Mouse (Mus musculus) adrenal gland, postnatal 36 days (tissue): ENCODE results near the gene Pla2g2f. TPM values are rescaled to one million over a fixed set of nuclear protein-coding genes. Genes with fewer than 3 reads are reported as not detected.

Experiments
- DNase-seq, 2 experiments: peaks; one replicate each; pipeline ENCODE4 v3.0.0; 2021; ENCODE audit warnings: mixed read lengths in 1 of 2
- total RNA-seq, 2 experiments: library from RNA; stranded (reverse); gene quantifications; 2 replicates each; pipeline ENCODE4 v1.2.3; 2021

Pla2g2f gene
- total RNA-seq, 2 experiments from 2014 or later: 19.8 to 31.3 TPM

DNA sequence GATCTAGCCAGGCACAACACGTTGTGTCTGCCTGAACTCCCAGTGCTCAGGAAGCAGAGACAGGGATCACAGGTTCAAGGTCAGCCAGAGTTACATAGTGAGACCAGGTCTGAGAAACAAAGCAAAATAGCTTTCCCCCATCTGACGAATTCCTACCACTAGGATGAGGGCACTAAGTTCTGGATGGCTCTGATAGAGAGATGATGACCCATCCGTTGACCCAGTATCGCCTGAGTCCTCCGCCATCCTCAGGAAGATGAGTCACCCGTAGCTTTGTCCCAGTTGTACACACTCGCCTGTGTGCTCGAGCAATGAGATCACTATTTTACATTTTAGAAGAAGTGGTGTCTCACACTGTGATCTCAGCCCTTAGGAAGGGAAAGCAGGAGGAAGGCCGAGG lies 4.8 kb upstream of the Pla2g2f start:
- DNase-seq: peak; percentile 19 to 42

DNA sequence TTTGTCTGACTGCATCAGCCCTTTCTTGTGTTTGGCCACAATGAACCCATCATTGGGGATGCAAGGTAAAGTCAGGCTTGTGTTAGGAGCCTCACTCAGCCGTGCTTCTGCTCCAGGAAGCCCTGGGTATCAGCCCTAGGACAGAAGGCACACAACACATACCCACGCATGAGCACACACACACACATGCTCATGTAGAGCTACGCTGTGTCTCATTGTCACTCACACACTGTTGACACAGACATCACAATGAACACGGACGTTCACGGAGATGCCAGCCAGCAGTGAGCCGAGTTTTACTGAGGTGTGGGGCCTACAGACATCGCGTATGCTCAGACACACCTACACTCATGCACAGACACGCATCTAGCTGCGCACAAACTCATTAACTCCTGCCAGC lies 1.4 kb downstream of the Pla2g2f start:
- no peak for DNase-seq

DNA sequence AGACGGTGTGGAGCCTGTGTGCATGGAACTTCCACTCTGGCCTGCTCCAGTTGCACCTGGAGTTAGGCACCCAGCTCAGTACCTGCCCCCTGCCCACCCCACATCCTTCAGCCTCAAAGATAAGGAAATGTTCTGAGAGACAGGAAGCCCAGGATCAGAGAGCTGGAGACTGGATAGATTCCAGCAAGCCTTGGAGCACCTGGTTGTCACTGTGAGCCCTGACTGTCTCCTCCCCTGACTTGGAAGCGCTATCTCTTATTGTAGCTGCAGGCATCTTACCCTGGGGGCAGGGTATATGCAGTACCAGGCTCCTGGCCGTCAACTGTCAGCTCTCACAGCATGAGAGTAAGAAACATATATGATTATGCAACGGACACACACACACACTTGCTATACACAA lies 2.0 kb downstream of the Pla2g2f start:
- DNase-seq: no peak

DNA sequence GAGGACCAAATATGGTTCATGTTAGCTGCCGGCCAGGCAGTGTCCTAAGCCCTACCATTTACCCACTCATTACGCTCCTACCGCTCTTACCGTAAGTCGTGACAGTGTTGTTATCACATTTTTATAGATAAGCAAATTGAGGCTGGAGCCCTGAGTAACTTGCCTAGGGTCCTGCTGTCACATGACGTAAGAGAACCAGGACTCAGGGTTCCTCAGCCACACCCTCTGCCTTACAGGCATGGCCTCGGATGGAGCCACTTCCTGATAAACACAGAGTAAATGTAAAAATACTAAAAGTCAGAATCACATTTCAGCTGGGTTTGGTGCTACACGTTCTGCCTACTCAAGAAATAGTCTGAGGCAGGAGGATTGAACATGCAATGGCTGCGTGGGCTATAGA lies 3.0 kb downstream of the Pla2g2f start:
- DNase-seq: no peak

DNA sequence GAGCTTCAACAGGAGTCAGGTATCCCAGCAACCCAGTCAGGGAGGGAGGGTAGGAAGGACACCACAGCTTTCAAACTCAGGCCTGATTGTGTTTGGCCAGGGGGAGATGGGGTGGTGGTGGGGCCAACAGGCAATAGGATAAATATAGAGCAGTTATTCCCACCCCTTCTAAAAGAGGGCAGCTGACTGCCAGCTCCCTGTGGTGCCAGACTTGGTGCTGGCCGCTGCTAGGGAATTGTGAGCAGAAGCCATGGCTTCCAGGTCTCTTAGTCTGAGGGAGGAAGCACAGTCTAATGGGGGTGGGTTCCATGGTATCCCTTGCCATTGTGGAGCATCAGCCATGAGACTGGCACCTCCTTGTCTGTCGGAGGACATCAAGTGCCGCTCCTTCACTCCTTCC lies 3.8 kb downstream of the Pla2g2f start:
- no peak for DNase-seq

DNA sequence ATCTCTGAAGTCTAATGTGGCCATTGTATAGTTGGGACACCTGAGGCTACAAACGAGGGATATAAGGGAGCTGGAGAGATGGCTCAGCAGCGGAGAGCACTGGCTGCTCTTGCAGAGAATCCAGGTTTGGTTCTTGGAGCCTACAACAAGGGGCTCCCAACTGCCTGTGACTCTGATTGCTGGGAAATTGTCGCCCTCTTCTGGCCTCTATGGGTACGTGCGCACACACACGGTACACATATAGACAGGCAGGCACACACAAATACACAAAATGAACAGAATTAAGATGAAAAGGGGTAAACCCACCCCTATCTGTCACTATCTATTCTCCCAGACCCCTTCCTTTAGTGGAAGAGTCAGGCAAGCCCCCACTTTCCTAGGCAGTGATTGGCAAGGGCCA lies 4.8 kb downstream of the Pla2g2f start:
- DNase-seq: no peak

DNA sequence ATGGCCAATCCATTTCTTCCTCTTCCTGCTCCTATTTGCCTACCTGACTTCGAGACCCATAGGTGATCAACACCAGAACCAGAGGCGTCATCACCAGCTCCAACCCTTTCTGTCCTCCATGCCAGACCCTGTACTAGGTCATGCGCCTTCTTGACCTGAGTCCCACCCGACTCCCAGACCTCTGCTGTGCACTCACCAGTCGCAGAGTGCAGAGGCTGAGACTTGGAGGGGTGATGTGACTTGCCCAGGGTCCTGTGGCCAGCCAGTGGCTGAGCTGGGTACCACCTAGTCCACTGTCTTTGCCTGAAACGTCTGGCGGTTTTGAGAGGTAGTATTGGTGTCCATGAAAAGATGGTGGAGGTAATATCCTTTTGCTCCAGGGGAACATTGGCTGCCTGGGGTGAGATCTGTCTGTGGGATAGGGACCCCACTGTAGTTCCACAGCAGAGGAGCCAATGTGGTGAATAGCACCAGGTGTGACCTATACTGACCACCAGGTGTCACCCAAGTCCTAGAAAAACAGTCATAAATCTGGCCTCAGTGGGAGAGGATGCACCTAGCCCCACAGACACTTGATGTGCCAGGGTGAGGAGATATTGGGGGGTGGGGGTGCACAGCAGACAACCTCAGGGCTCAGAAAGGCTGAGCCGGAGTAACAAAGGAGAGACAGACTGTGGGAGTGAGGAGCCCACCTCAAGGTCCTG lies 8.9 kb downstream of the Pla2g2f start:
- peak in 1 of 2 experiments; percentile 40 for DNase-seq

DNA sequence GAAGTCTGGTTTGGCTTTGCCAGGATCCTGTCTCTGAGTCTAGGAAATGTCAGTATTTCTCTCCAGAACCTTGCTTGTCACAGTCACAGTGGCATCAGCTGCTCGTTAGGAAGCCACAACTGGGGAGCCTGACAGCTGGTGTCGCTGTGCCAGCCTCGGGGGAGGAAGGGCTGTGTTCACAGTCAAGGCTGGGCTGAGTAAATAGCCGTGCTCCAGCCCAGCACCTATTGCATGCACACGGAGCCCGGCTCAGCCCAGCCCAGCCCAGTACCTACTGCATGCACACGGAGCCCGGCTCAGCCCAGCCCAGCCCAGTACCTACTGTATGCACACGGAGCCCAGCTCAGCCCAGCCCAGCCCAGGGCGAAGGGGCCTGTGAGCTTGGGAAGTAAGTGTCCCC lies 9.6 kb downstream of the Pla2g2f start:
- peak; percentile 44 to 49 for DNase-seq

DNA sequence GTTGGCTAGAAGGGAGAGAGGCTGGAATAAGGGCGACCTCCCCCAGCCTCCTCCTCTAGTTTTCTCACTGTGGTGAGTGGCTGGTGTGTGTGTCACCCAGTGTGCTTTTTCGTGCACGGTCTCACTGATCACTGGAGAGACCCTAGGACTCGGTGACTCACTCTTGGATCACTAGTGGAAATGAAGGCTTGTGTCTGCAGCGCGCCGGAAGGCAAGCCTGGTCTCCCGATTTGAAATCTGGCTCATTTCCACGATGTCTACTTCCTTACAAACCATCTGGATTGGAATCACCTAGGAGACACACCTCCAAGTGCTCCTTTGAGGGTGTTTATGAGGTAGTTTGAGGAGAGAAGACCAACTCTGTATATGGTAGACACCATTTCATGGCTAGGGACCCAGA lies 10.6 kb downstream of the Pla2g2f start:
- DNase-seq: no peak

DNA sequence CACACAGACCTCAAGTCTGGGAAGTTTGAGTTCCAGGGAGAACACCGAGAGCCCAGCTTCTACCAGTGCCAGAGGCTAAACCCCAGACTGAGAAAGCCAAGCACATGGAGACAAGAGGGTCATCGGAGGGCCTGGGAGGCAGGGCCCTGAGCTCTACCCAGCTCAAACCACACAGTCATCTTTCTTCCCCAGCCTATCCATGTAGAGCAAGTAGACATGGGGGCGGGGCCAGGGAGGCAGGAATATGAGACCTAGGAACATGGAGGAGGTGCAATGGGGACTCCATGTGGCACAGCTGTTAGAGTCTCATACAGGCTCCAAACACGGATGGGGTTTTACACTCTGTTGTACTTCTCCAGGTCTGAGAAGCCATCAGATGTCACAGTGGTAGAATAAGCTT lies 11.5 kb downstream of the Pla2g2f start:
- DNase-seq: peak in 1 of 2 experiments; percentile 42

DNA sequence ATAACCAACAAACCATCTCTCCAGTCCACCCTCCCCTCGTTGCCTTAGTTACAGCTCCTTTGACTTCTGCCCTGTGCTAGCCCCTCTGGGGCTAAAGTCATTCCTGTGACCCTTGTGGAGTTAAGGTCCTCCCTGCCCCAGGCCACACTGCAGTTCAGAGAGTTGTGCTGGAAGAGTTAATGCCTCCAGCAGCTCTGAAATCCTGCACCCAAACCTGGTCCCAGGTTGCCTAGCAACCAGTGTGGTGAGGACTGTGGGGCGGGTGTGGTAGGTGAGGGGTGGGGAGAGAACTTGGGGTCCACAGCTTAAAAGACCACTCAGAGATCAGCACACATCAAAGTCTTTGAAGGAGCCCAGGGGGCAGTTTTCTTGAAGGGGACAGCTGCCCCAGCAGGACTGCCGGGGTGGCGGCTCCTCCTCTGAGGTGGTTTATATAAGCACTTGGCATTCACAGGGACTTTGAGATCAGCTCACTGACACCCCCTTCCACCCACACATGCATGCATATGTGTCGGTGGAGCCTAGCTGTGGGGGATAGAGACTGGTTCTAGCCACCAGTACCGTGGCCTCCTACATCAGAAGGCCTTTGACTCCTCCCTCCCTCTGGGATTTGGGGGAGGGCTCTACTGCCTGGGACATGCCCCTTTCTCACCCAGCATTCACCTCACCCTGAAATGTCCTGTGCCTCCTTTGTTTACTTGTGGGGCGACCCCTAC lies 18.1 kb downstream of the Pla2g2f start:
- no peak for DNase-seq

DNA sequence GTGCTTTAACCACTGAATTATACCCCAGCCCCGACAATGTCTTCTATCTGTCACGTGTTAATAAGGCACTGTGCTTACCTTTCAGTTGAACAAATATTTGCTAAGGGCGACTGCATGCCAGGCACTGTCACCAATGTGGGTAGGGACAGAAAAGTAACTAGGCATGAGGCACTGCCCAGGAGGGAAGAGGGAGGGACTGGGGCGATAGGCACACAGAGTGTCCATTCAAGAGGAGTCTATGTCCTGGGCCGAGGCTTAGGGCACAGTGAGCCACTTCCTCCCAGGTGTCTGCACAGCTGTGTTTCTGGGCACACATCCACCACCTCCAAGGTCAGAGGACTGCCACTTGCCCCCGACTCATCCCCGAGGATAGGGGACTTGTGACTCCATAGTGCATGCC lies 20.4 kb downstream of the Pla2g2f start, which contains the start of gene Ubxn10:
Ubxn10 (minus strand) TSS at position 137 of the 400 bp plus-strand sequence.
- DNase-seq: no peak

DNA sequence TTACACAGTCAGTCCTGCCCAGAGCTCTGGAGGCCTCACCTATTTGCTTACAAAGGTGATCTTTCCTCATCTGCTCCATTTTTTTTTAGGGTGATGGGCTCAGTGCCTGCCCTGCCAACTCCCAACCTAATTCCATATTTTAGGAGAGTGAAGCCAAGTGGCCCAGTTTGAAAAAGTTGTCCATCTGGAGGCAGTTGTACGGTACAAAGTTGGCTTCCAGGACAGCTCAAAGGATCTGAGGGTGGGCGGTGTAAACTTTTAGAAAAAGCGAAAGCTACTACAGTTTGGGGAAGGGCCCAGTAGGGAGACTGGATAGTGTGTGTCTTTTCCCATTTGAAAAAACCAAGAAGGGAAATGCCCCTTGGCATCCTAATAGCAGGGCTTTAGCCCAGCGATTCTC lies 22.6 kb downstream of the Pla2g2f start:
- DNase-seq: no peak

DNA sequence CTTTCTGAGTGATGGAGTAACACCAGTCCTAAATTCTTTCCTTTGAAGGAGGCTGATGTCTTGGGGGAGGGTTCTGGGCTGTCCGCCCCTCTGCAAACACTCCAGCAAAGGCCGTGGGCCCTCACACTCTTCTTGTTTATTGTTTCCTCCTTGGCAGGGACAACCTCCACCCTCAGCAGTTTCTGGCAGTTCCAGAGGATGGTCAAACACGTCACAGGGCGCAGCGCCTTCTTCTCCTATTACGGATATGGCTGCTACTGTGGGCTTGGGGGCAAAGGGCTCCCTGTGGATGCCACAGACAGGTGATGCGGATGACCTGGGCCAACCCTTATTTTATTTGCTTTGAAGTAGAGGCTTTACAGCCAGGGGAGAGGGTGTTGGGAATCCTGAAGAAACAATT lies 23.3 kb downstream of the Pla2g2f start:
- no peak for DNase-seq

DNA sequence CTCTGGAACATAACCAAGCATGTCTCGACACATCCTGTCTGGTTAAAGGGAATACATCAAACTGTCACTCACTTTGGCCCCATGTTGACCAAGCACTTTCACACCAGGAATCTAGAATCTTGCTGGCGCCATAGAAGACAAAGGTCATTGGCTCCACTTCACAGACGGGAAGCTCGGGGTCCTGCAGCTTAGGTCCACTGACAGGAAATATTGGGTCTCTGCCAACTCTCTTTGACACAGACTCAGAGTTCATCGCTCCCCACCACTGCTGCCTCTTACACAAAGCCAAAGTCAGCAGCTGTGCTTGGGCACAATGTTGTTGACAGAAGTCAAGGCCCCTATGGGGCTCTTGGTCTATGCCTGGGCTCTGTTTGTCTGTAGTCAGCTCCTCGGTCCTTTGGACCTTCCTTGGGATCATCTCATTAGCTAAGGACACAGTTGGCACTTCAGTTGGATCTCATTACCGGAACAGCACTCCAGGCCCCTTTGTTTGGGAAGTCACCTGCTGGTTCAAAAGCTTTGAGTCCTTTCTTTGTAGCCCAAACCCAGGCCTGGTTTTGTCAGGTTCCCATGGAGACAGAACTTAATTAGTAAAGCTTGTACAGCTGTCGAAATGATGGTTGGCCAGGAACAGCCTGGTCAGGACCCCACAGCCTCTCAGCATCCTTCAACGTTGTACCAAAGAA lies 28.3 kb downstream of the Pla2g2f start:
- peak in 1 of 2 experiments; percentile 28 for DNase-seq

DNA sequence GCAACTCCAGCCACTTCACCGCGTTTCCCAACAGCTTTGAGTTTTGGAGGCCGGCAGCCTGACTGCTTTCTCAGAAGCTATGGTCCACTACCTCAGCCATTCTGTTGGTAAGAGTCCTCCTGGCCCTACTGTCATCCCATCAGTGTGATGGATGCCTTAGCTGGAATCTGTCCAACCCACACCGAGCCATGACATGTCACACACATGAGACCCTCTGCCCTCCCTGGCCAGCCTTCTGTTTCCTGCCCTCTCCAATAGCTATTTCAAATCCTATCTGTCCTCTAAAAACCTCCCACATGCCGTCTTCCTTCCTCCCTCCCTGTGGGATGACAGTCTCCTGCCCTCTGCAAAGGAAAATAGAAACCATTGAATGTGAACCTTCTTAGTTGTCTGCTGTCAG lies 31.7 kb downstream of the Pla2g2f start:
- peak; percentile 34 for DNase-seq

DNA sequence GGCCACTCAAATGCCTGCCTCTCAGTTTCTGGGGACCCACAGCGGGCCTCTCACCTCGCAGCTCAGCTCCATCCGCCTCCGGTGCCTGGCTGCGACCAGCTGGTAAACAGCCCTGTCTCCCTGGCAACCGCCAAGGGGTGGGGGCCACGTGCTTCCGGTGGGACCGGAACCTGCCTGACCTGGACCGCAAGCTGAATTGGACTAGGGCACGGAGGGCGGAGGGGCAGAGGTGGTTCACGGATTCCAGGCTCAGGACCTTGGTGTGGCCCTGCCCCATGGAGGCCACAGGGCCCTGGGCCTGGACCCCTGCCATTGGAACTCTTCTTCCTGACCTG lies 32.3 kb downstream of the Pla2g2f start:
- peak; percentile 80 to 86 for DNase-seq

DNA sequence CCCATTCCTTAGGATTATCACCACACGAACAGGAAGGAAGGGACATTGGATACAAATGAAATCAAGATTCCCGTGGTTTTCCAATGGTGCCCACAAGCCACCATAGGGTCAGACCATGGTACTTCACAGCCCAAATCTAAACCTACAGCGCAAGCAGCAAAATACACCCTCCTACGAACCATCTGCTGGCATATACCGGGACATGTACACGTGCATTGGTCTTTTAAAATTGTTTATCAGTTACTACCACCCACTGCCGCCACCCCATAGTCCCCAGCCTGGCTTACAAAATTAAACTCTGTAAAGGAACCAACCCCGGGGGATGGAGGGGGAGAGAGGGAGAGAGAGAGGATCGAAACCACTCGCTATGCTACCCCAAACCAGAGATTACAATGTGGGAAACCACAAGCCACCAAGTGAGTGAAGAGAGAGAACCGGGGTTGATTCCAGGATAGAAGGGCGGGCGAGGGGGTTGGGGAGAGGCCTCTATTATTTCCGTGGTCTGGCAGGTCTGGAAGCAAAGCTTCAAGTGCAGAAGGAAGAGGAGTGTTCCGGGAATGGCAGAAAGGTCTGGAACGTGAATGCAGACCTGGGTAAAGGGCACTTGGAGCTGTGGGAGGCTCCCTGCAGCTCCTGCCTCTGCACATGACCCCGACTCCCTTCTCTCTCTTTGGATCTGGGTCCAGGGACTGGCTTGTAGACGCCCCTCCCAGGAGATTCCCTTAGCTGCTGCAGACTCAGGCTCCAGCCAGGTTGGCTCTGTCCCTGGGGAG lies 32.9 kb downstream of the Pla2g2f start, which contains the start of gene Pla2g2c:
Pla2g2c (plus strand) TSS at position 439 of the 773 bp plus-strand sequence.
- DNase-seq: no peak

DNA sequence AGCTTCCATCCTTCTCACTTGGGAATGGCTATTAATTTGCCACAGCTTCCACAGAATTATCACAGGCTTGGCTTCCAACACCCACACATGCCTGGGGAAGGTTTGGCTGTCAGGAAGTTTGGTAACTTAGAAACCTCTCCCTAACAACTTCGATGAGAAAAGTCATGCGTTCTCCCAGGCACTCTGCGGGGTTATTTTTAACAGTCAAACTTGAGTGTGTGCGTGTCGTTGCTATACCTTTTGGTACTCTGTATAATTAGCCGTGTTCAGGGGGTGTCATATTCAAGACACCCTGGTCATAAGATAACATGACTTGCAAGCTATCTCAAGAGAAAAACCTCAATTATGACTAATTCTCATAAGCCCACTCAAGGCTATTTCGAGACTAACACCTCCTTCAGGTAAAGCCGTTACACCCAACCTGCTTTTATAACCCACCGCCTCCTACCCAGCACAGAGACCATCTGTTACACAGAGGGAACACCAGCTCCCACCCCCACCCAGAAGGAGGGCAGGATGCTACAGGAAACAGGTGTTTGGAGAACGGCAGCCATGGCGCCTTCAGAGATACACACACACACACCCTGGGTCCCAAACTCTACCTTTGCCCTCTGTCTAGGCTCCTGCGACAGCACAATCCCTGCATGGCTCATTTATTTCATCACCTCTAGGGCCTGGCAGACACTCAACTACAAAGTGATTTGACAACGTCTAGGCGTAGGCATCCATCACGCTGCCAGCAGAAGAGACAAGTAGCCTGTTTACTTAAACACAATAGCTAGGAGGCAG lies 33.7 kb downstream of the Pla2g2f start:
- no peak for DNase-seq

DNA sequence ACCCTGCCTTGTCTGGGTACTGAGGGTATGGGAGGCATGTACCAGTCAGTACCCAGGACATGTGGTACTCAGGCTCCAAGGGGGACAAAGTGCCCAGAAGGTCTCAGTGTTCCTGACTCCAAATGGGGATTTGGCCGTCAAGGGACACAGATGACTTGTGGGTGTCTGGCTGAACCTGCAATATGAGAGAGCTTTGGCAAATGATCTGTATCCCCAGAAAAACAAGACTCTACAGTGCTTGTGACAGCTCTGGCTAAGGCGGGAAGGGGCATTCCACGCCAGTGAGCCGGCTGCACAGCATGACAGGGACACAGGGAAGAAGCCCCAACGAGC lies 38.2 kb downstream of the Pla2g2f start:
- no peak for DNase-seq

DNA sequence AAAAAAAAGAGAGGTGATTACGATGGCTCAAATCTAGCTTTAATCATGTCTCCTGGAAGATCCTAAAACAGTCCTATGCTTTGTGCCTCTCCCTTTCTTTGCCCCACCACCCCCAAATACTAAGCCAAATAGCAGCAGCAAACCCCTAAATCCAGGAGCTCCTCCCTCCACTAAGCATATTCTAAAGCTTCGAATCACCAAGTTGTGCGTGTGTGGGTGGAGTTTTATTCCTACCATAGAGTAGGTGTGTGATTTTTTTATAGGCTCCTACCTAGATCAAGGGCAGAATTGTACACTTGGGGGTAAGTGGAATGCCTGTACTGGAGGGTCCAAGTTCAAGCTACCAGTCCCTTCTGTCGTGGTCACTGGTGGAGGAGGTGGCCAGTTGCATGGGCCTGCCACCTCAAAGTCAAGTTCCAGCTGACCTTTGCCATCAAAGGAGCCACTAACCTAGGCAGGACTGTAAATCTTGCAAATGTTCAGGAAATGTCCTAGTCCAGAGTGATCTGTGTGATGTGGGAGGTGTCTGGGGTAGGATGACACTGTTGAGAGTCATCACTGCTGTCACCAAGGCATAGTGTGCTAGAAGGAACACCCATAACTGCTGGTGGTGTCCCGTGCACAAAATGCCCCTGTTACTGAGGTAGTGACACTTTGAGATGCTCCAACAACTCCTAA lies 38.7 kb downstream of the Pla2g2f start:
- no peak for DNase-seq
